Mouse (Mus musculus) T-cell, adult 66 days (primary cell): ENCODE measurements around the gene Gm5728. TPM values are rescaled to one million over a fixed set of nuclear protein-coding genes. Genes with fewer than 3 reads are reported as not detected.

Experiments used
- total RNA-seq, 2 experiments: library from RNA; stranded (reverse); gene quantifications; 3 replicates in 1 of 2; 4 replicates in 1 of 2; pipeline ENCODE4 v1.2.4; 2023

Gene Gm5728
- total RNA-seq, result not detected

GRCm38 (mm10) chr7:20375310-20375709 lies at the start of gene Gm5728:
TSS of gene Gm5728 (minus strand) at chr7:20375410.

GRCm38 (mm10) chr7:20417642-20418041 lies 42.4 kb upstream of the Gm5728 start, which contains the start of gene Vmn1r100:
TSS of gene Vmn1r100 (plus strand) at chr7:20417942.

GRCm38 (mm10) chr7:20333965-20334364 lies 41.2 kb downstream of the Gm5728 start, which contains the start of gene Gm4133:
TSS of gene Gm4133 (minus strand) at chr7:20334065.

Other genes with a start within 250 kb of the Gm5728 start
- not detected for gene Vmn1r93, start 236.3 kb downstream of the Gm5728 start, total RNA-seq
- not detected for gene Vmn1r94, start 207.0 kb downstream of the Gm5728 start, total RNA-seq
- not detected for gene Vmn1r95, start 181.7 kb downstream of the Gm5728 start, total RNA-seq
- gene Gm6164, start 169.8 kb downstream of the Gm5728 start, total RNA-seq, result not detected
- not detected for gene Gm4498, start 141.6 kb downstream of the Gm5728 start, total RNA-seq
- not detected for gene Gm5890, start 112.6 kb downstream of the Gm5728 start, total RNA-seq
- not detected for gene Gm4133, start 41.3 kb downstream of the Gm5728 start, total RNA-seq
- not detected for gene Vmn1r100, start 42.5 kb upstream of the Gm5728 start, total RNA-seq
- not detected for gene Vmn1r101, start 67.2 kb upstream of the Gm5728 start, total RNA-seq
- gene Gm10670, start 99.5 kb upstream of the Gm5728 start, total RNA-seq, result not detected
- not detected for gene Vmn1r103, start 135.1 kb upstream of the Gm5728 start, total RNA-seq
- gene Vmn1r104, start 158.4 kb upstream of the Gm5728 start, total RNA-seq, result not detected
- gene Gm5726, start 170.3 kb upstream of the Gm5728 start, total RNA-seq, result not detected
- not detected for gene Gm4141, start 200.8 kb upstream of the Gm5728 start, total RNA-seq
- not detected for gene Gm4513, start 223.6 kb upstream of the Gm5728 start, total RNA-seq